Comparison of ENCODE assay signal across 21 mouse cellular contexts in the genomic region with DNA sequence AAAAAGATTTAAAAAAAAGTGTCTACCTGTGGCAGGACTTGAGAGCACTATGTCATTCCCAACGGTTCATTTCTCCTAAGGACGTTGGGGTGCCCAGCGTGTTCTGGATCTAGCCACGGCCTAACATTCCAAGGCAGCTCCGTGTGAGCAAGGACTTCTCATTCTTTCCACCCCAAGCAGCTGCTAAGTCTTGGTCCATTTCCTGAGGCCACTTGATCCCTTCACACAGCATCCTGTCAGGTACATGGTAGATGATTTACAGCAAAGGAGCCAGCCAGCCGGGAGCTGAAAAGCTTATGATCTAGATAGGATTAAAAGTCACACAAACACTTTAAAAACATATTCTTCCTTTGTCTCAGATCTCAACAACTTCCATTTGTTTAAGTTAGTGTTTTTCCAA.
DNase-seq lines count a peak whose midpoint lies in the region; ATAC-seq and TF ChIP-seq lines count a peak whose summit lies in the region.
"Had no signal": no experiment of that assay in that cellular context is flagged by ENCODE, and none has a peak within 500 bp of the region (broad histone marks: within the 10 kb centered on the region; RNA-seq: fewer than 3 reads in every experiment).

No protein-coding gene starts in this region.

- intact Hi-C loops in gastrocnemius, adult 2 months (cut with DNase I), result loop anchor here (10.0 kb wide), 1 partner anchor 123 kb away; the partner anchor contains the start of gene Cdh13

- H3K9ac ChIP-seq in kidney, postnatal 0 days (ENCODE audit: low read depth, low read length), result no peak overlapping the region
- no peak overlapping the region for H3K9ac ChIP-seq in midbrain, postnatal 0 days (replicated peaks; ENCODE audit: low read length, poor library complexity, severe bottlenecking)
- H3K9ac ChIP-seq: embryonic facial prominence, embryonic 15.5 days; hindbrain, embryonic 15.5 days; limb, embryonic 13.5 days; liver, embryonic 14.5 days; neural tube, embryonic 12.5 days had no signal

- no peaks in the 10 kb centered on the region for H3K36me3 ChIP-seq in kidney, postnatal 0 days (ENCODE audit: insufficient read depth, low read length)
- H3K36me3 ChIP-seq in midbrain, postnatal 0 days (ENCODE audit: insufficient read depth, low read length), result no peaks in the 10 kb centered on the region
- H3K36me3 ChIP-seq: embryonic facial prominence, embryonic 15.5 days; hindbrain, embryonic 15.5 days; limb, embryonic 13.5 days; midbrain, embryonic 10.5 days; neural tube, embryonic 12.5 days had no signal

- H3K27ac ChIP-seq in gastrocnemius, adult 2 months, result peak overlapping the region; percentile 76
- no peak overlapping the region for H3K27ac ChIP-seq in kidney, postnatal 0 days
- H3K27ac ChIP-seq in midbrain, postnatal 0 days (ENCODE audit: low read depth, low read length), result no peak overlapping the region
- H3K27ac ChIP-seq: embryonic facial prominence, embryonic 15.5 days; heart, embryonic 10.5 days; hindbrain, embryonic 15.5 days; limb, embryonic 13.5 days; liver, embryonic 14.5 days; midbrain, embryonic 10.5 days; neural tube, embryonic 12.5 days; stomach, postnatal 0 days had no signal

- no peak overlapping the region for H3K4me2 ChIP-seq in kidney, postnatal 0 days (ENCODE audit: low read length)
- no peak overlapping the region for H3K4me2 ChIP-seq in midbrain, postnatal 0 days (ENCODE audit: low read depth, low read length, poor library complexity, severe bottlenecking)
- H3K4me2 ChIP-seq: embryonic facial prominence, embryonic 15.5 days; hindbrain, embryonic 15.5 days; limb, embryonic 13.5 days; neural tube, embryonic 12.5 days had no signal

- DNase-seq in gastrocnemius, adult 2 months, result peak; percentile 62
- DNase-seq in gastrocnemius, postnatal 10 days, result no peak
- DNase-seq in kidney, adult 11 months, result peak; percentile 36
- DNase-seq in kidney, postnatal 0 days (ENCODE audit: low spot score), result peak; percentile 81
- DNase-seq in yolk sac, embryonic 10.5 days (ENCODE audit: low spot score), result peak; percentile 3
- DNase-seq in midbrain, postnatal 0 days (ENCODE audit: low spot score), result no peak
- DNase-seq: adrenal gland, postnatal 10 days; cerebellum, adult 8-10 months; heart, postnatal 10 days; lung, postnatal 36 days; thymus, postnatal 25 days had no signal

- no peak for TF ChIP-seq CTCF in gastrocnemius, adult 2 months (IDR thresholded peaks at IDR 0.05)
- TF ChIP-seq CTCF in kidney, postnatal 0 days (IDR thresholded peaks at IDR 0.05; ENCODE audit: low read depth), result no peak
- TF ChIP-seq CTCF in midbrain, postnatal 0 days (IDR thresholded peaks at IDR 0.05), result no peak

- H3K4me3 ChIP-seq in gastrocnemius, adult 2 months, result no peak overlapping the region
- H3K4me3 ChIP-seq in kidney, postnatal 0 days (replicated peaks; ENCODE audit: low read depth, low read length), result no peak overlapping the region
- H3K4me3 ChIP-seq in midbrain, postnatal 0 days (ENCODE audit: low read depth, low read length), result no peak overlapping the region
- H3K4me3 ChIP-seq: embryonic facial prominence, embryonic 15.5 days; heart, embryonic 10.5 days; hindbrain, embryonic 15.5 days; limb, embryonic 13.5 days; midbrain, embryonic 10.5 days; neural tube, embryonic 12.5 days had no signal

- WGBS in kidney, postnatal 0 days, result 13% methylated on average over 6 of the region's 6 CpGs
- WGBS in midbrain, postnatal 0 days, result 78% methylated on average over 6 of the region's 6 CpGs

- ATAC-seq in kidney, postnatal 0 days (replicated peaks; ENCODE audit: low FRiP score, low read depth), result peak; percentile 80; the same call in 1 of the 2 replicates
- ATAC-seq in midbrain, postnatal 0 days (ENCODE audit: low FRiP score), result no peak
- ATAC-seq in inflammation-experienced regulatory T-cells, adult 6 months, result no peak
- ATAC-seq: intestine, postnatal 0 days had no signal

- H3K9me3 ChIP-seq in kidney, postnatal 0 days (replicated peaks; ENCODE audit: low read length), result no peaks in the 10 kb centered on the region
- H3K9me3 ChIP-seq in midbrain, postnatal 0 days (ENCODE audit: low read length), result no peaks in the 10 kb centered on the region
- H3K9me3 ChIP-seq: embryonic facial prominence, embryonic 15.5 days; heart, embryonic 10.5 days; hindbrain, embryonic 15.5 days had no signal

- H3K27me3 ChIP-seq in kidney, postnatal 0 days (ENCODE audit: insufficient read depth, low read length), result no peaks in the 10 kb centered on the region
- no peaks in the 10 kb centered on the region for H3K27me3 ChIP-seq in midbrain, postnatal 0 days (ENCODE audit: insufficient read depth, low read length)
- H3K27me3 ChIP-seq: embryonic facial prominence, embryonic 15.5 days; hindbrain, embryonic 15.5 days; limb, embryonic 13.5 days; neural tube, embryonic 12.5 days had no signal

- H3K4me1 ChIP-seq in kidney, postnatal 0 days (replicated peaks; ENCODE audit: insufficient read depth, low read length), result no peaks in the 10 kb centered on the region
- H3K4me1 ChIP-seq in midbrain, postnatal 0 days (ENCODE audit: insufficient read depth, low read length), result no peaks in the 10 kb centered on the region
- H3K4me1 ChIP-seq: embryonic facial prominence, embryonic 15.5 days; heart, embryonic 10.5 days; hindbrain, embryonic 15.5 days; limb, embryonic 13.5 days; midbrain, embryonic 10.5 days; neural tube, embryonic 12.5 days had no signal

Comparison
In these comparisons a context has a peak if more than half of its experiments do, and no peak if none do; other contexts are left out.
1. DNase-seq: peak in gastrocnemius, adult 2 months (single experiment), kidney, adult 11 months (single experiment), kidney, postnatal 0 days (single experiment) and yolk sac, embryonic 10.5 days (single experiment); none in gastrocnemius, postnatal 10 days (single experiment) and midbrain, postnatal 0 days (single experiment).